Mouse (Mus musculus): Measurements from ENCODE around the gene Svs3b.
"Not testable (repeated sequence)": the region's sequence is repeated elsewhere in the genome, so short reads cannot be mapped to it uniquely, and the experiment has no call there.

Gene Svs3b

GRCm38 (mm10) chr2:164256540-164256939, at the start of gene Svs3b:
Gene Svs3b (minus strand): TSS chr2:164256640.
- not testable (repeated sequence) for DNase-seq (ENCODE audit: low read depth)

DNA sequence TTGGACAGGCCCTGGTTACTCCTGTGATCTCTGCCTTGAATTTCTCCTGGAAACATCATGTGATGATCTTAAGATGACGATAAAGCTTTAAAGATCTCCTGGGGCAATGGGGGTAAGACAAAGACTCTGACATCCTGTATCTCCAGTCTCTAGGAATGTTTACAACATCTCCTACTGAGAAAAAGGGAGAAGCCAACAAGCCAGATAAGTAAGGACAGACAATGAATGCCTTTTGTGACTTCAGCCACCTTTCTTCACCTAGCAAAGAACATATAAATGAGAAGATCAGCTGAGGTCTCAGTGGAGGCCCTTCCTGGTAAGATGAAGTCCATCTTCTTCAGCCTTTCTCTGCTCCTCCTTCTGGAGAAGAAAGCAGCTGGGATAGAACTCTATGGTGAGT, 32.5 kb upstream of the Svs3b start, which contains the start of gene Svs3a:
Gene Svs3a, plus strand, starts transcription at position 301 of the 400 bp plus-strand sequence.
- DNase-seq (ENCODE audit: low read depth), result not testable (repeated sequence)

- DNase-seq (ENCODE audit: low read depth), result no peak
Observed at GRCm38 (mm10) chr2:164278359-164278758, 21.9 kb upstream of the Svs3b start, which contains the start of gene Svs4. Gene Svs4 (minus strand): TSS chr2:164278459.

- no peak for DNase-seq (ENCODE audit: low read depth)
Observed at GRCm38 (mm10) chr2:164238366-164238765, 18.1 kb downstream of the Svs3b start, which contains the start of gene Svs2. Gene Svs2 (minus strand): TSS chr2:164238466.

- DNase-seq (ENCODE audit: low read depth), result no peak
Observed at GRCm38 (mm10) chr2:164232671-164233070, 23.8 kb downstream of the Svs3b start.

DNA sequence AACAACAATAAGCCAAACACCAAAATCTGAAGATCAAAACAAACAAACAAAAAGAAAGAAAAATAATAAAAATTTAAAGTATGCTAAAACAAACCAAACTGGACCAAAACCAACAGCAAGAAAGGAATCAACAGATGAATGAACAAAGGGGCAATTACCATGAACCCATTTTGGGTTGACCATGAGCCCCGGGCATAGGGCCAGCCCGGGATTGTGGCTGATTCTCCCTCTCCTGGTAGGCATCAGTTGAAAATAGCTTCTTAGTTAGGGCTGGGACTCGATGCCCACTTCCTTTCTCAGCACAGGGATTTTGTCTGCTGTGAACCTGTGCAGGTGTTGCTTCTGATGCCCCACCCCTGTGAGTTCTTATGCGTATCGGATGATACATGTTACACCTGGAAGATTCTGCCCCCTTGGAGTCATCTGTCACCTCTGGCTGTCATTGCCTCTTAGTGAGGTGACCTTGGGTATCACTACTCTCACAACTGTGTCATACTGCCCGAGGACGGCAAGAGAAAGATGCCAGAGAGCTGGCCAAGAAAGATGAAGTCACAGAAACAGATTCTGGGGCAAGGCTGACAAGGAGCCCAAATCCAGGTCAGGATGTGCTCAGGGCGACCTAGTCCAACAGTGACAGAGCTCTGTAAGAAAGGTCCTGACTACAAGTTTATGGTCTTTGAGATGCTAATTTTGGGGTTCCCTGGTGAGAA, 27.9 kb downstream of the Svs3b start:
- DNase-seq (ENCODE audit: low read depth), result no peak

- no peak for DNase-seq (ENCODE audit: low read depth)
Observed at GRCm38 (mm10) chr2:164221522-164221921, 34.9 kb downstream of the Svs3b start, which contains the start of gene Wfdc15b. Gene Wfdc15b (minus strand): TSS chr2:164221660.

GRCm38 (mm10) chr2:164219295-164219694, 37.1 kb downstream of the Svs3b start:
- no peak for DNase-seq (ENCODE audit: low read depth)

- no peak for DNase-seq (ENCODE audit: low read depth)
Observed at GRCm38 (mm10) chr2:164212711-164213110, 43.7 kb downstream of the Svs3b start.

GRCm38 (mm10) chr2:164210892-164211291, 45.5 kb downstream of the Svs3b start:
- no peak for DNase-seq (ENCODE audit: low read depth)

GRCm38 (mm10) chr2:164206676-164207075, 49.8 kb downstream of the Svs3b start:
- no peak for DNase-seq (ENCODE audit: low read depth)

- DNase-seq (ENCODE audit: low read depth), result not testable (repeated sequence)
Observed at GRCm38 (mm10) chr2:164206011-164206410, 50.4 kb downstream of the Svs3b start.
